Mouse (Mus musculus) small intestine, adult 2 months (tissue): Measurements from ENCODE around the gene Mgst1. TPM values are rescaled to one million over a fixed set of nuclear protein-coding genes. Genes with fewer than 3 reads are reported as not detected.

ENCODE experiments used
- H3K27ac ChIP-seq: fragments of 200-500 bp; 2 replicates; pipeline ENCODE4 v1.5.1; 2012; ENCODE audit warnings: low read depth, low read length, control low read depth, inconsistent platforms; ENCODE audit not compliant: insufficient read depth
- H3K27me3 ChIP-seq: fragments of 200-500 bp; 2 replicates; pipeline ENCODE4 v1.6.1; 2012; ENCODE audit warnings: mild to moderate bottlenecking, moderate library complexity, low read length, inconsistent platforms; ENCODE audit not compliant: control insufficient read depth, insufficient read depth
- H3K36me3 ChIP-seq: fragments of 200-500 bp; 2 replicates; pipeline ENCODE4 v1.6.1; 2012; ENCODE audit warnings: mild to moderate bottlenecking, low read length, control low read depth, inconsistent platforms; ENCODE audit not compliant: control insufficient read depth, insufficient read depth
- H3K4me1 ChIP-seq: fragments of 200-500 bp; 2 replicates; pipeline ENCODE4 v1.6.1; 2012; ENCODE audit warnings: low read length, inconsistent platforms, mixed read lengths; ENCODE audit not compliant: control insufficient read depth, insufficient read depth, insufficient read length
- H3K4me3 ChIP-seq: fragments of 200-500 bp; 2 replicates; pipeline ENCODE4 v1.5.1; 2012; ENCODE audit warnings: low read depth, mild to moderate bottlenecking, control low read depth, inconsistent platforms, low read length, moderate library complexity
- CTCF ChIP-seq: fragments of 200-500 bp; IDR thresholded peaks from 2 replicates; pipeline ENCODE4 v1.5.1; 2012; ENCODE audit warnings: low read depth, mild to moderate bottlenecking, control low read depth, inconsistent platforms, low read length, moderate library complexity, mixed read lengths; ENCODE audit not compliant: insufficient replicate concordance, insufficient read length; ENCODE audit errors: extremely low read depth
- POLR2A ChIP-seq: fragments of 200-500 bp; IDR thresholded peaks from 2 replicates; pipeline ENCODE4 v1.6.1; 2012; ENCODE audit warnings: low read depth, mild to moderate bottlenecking, control low read depth, inconsistent platforms, low read length, moderate library complexity
- WGBS: fragments of 180-500 bp; shearing (Covaris S2); methylation state at CpG from one replicate; pipeline ENCODE4 v1.1.7; 2018; 5-methylcytosine and 5-hydroxymethylcytosine counted together
- polyA plus RNA-seq: library from polyadenylated mRNA; depleted of rRNA; stranded (reverse); fragments of >200 nt; gene quantifications from 2 replicates; pipeline ENCODE4 v1.2.3, GENCODE M21; 2012; rRNA removed

Gene Mgst1
- 138 and 171 TPM in 2 replicates for polyA plus RNA-seq

DNA sequence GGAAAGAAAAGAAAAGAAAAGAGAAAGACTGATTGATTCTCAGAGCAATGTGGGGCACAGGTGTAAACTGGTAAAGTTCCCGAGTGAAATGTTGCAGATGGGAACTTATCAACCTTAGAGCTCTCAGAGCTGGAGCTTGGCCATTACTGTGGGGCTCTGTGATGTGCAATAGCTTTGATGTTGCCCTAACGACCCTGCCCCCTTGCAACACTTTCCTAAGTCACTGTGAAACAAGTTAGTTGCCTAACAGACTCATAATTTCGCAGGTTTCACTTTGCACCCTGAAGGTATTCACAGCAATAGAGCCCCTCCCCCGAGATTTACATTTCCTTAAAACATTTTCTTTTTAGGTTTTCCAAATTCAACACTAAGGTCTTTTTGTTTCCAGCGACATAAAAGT is at the start of gene Mgst1:
Mgst1 (plus strand) TSS at position 387 of the 400 bp plus-strand sequence.
- H3K27ac ChIP-seq = peak within 1 kb of the TSS; percentile 94
- no peaks in the 10 kb centered on the region for H3K36me3 ChIP-seq
- TF ChIP-seq CTCF = no peak
- TF ChIP-seq POLR2A = no peak
- no peaks in the 10 kb centered on the region for H3K27me3 ChIP-seq
- H3K4me3 ChIP-seq = peak within 1 kb of the TSS; percentile 90
- WGBS = under 1% methylated on average over 5 of the region's 5 CpGs
- peaks cover 11% of the 10 kb centered on the region; the same call in 1 of the 2 replicates for H3K4me1 ChIP-seq

DNA sequence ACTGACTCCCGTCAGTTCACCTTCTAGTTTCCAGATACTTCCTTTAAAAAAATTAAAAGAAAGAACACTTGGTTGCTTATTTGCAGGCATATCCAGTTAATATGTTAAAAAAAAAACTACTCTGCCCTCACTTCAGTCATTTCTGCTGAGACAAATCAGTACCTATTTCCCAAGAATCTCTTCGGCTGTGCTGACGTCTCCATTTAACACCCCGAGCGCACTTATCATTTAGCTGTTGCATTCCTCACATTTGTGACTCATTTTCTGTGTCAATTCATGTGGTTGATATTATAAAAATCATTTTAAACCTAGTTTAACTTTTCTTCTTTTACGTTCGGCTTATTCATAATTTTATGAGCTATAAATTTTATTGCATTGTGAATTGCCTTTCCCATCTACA is 47.7 kb upstream of the Mgst1 start:
- TF ChIP-seq POLR2A = no peak
- no peak for TF ChIP-seq CTCF
- Histone ChIP-seq H3K4me1 (peaks cover 10% of the 10 kb centered on the region; the same call in 1 of the 2 replicates), H3K4me3 (no peak overlapping the region), H3K36me3 (no peaks in the 10 kb centered on the region), H3K27ac (peak overlapping the region; percentile 67; the same call in 1 of the 2 replicates), H3K27me3 (no peaks in the 10 kb centered on the region)
- 28% methylated on average over 7 of the region's 7 CpGs for WGBS

DNA sequence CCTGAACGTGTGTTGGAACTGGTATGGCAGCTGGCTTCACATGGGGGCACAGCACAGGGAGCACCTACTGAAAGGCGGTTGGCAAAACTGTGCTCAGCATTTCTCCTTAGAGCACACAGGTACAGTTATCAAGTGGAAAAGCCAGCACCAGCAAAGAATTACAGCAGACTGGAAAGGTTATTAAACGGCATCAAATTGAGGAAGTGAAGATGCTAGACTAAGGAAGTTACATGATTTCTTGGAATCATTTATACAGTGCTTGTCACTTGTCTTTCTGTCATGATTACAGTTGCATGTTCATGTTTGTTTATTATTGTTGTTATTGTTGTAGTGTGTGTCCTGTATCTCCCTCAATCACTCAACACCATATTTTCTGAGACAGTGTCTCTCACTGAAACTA is 45.1 kb upstream of the Mgst1 start:
- H3K4me3 ChIP-seq = no peak overlapping the region
- no peaks in the 10 kb centered on the region for H3K36me3 ChIP-seq
- H3K27me3 ChIP-seq = no peaks in the 10 kb centered on the region
- 52% methylated on average over 3 of the region's 3 CpGs for WGBS
- TF ChIP-seq CTCF (no peak), POLR2A (no peak)
- H3K27ac ChIP-seq = no peak overlapping the region
- H3K4me1 ChIP-seq = peaks cover 8% of the 10 kb centered on the region; the same call in 1 of the 2 replicates

DNA sequence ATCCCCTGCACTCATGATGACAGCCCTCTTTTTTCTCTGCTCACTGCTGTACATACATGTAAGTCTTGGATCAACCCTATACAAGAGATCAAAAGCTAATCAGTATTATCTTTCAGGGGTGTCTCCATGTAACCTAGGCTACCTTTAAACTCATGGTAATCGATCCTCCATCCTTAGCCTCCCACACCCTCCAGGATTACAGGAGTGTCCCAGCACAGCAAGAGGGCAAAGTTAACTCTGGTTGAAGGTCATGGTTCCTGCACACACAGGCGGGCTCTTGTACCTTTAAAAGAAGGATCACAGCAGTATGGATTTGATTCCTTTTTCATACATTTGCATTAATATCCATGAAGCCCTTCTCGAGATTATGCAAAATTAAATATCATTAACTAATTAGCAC is 40.5 kb upstream of the Mgst1 start:
- TF ChIP-seq POLR2A (no peak), CTCF (no peak)
- Histone ChIP-seq H3K27ac (no peak overlapping the region; the same call in 1 of the 2 replicates), H3K27me3 (no peaks in the 10 kb centered on the region), H3K4me1 (peaks cover 10% of the 10 kb centered on the region; the same call in 1 of the 2 replicates), H3K4me3 (no peak overlapping the region), H3K36me3 (no peaks in the 10 kb centered on the region)
- whole genome bisulfite sequencing = 36% methylated on average over 3 of the region's 3 CpGs

DNA sequence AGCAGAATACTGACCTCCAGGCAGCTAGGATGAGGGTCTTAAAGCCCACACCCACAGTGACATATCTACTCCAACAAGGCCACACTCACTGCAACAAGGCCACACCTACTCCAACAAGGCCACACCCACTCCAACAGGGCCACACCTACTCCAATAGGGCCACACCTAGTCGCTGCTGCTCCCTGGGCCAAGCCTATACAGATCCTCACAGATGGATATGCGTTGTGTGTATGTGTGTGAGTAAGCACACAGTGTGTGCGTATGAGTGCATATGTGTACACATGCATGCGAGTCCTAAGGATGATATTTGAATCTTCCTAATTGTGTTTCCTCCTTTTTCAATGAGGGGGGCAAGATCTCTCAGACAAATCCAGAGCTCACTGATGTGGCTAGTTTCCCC is 38.3 kb upstream of the Mgst1 start:
- Histone ChIP-seq H3K4me1 (peaks cover 12% of the 10 kb centered on the region; the same call in 1 of the 2 replicates), H3K27ac (no peak overlapping the region), H3K27me3 (no peaks in the 10 kb centered on the region), H3K4me3 (no peak overlapping the region), H3K36me3 (no peaks in the 10 kb centered on the region)
- TF ChIP-seq POLR2A (no peak), CTCF (no peak)
- 72% methylated on average over 4 of the region's 4 CpGs for WGBS

DNA sequence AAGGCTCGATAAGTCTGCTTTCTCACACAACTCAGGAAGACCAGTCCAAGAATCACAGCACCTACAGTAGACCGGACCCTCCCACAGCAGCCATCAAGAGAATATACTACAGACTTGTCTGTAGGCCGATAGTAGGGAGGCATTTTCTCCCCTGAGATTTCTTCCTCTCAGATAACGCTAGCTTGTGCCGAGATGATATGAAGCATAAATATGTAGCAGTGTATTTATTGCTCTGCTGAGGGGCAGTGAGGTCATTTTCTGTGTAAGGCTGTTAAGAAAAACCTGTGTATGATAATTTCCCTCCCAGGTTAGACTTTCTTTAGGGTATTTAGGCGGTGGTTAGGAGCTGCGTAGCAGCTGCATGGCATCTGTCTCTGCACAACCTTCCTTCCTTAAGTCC is 37.2 kb upstream of the Mgst1 start:
- no peak overlapping the region for H3K4me3 ChIP-seq
- TF ChIP-seq CTCF (no peak), POLR2A (no peak)
- no peaks in the 10 kb centered on the region for H3K27me3 ChIP-seq
- no peak overlapping the region for H3K27ac ChIP-seq
- peaks cover 12% of the 10 kb centered on the region; the same call in 1 of the 2 replicates for H3K4me1 ChIP-seq
- 68% methylated on average over 7 of the region's 7 CpGs for WGBS
- no peaks in the 10 kb centered on the region for H3K36me3 ChIP-seq

DNA sequence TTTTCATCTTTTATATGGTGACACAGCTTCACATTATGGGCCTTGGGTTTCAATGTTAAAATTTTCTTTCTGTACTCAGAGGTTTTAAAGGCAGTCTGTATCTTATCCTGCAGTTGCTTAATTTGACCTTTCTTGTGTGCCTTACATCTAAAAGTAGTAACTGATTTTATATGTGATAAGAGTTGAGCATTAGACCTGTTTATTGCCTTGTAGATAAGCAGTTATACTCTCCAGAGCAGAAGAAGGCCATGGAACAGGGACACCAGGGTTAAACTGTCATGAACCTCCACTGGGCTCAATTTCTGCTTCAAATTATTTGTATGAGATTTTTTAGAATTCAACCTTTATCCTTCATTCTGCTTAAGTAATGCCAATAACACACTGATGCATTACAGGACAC is 35.6 kb upstream of the Mgst1 start:
- Histone ChIP-seq H3K27me3 (no peaks in the 10 kb centered on the region), H3K36me3 (no peaks in the 10 kb centered on the region), H3K4me3 (no peak overlapping the region), H3K27ac (peak overlapping the region; percentile 39), H3K4me1 (peaks cover 12% of the 10 kb centered on the region; the same call in 1 of the 2 replicates)
- TF ChIP-seq POLR2A = no peak
- no peak for TF ChIP-seq CTCF

DNA sequence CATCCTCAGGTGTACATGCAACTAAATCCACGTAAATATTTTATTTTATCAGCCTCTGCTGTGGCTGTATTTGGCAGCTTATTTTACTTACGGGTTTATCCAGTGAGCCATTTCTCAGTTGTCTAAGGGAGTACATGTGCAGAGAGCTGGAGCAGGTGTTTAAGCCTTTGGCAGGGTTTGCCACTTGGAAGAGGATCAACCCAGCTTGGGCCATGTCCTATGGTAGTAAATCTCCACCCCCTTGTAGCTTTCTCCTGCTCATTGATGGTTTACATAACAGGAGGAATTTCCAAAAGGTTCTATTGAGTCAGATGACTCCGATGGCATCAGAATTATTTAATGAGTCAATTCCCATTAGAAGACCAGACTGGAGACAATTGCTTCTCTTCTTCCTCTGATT is 22.6 kb upstream of the Mgst1 start:
- TF ChIP-seq CTCF (no peak), POLR2A (no peak)
- Histone ChIP-seq H3K27me3 (no peaks in the 10 kb centered on the region), H3K4me3 (no peak overlapping the region), H3K36me3 (no peaks in the 10 kb centered on the region), H3K27ac (no peak overlapping the region), H3K4me1 (no peaks in the 10 kb centered on the region)
- 52% methylated on average over 3 of the region's 3 CpGs for WGBS
